Mouse (Mus musculus) ES-E14 (cell line): Measurements from ENCODE around the gene Ankrd9.

Experiments used
- HCFC1 ChIP-seq: IDR thresholded peaks from 2 replicates; pipeline ENCODE4 v1.6.1; 2012; ENCODE audit warnings: low read length, inconsistent platforms, borderline replicate concordance; ENCODE audit not compliant: insufficient read depth
- ZC3H11A ChIP-seq: IDR thresholded peaks from 2 replicates; pipeline ENCODE4 v1.6.1; 2012; ENCODE audit warnings: low read depth, mild to moderate bottlenecking, inconsistent platforms, low read length, borderline replicate concordance
- ZNF384 ChIP-seq: IDR thresholded peaks from 2 replicates; pipeline ENCODE4 v1.6.1; 2012; ENCODE audit warnings: low read depth, low read length, inconsistent platforms

DNA sequence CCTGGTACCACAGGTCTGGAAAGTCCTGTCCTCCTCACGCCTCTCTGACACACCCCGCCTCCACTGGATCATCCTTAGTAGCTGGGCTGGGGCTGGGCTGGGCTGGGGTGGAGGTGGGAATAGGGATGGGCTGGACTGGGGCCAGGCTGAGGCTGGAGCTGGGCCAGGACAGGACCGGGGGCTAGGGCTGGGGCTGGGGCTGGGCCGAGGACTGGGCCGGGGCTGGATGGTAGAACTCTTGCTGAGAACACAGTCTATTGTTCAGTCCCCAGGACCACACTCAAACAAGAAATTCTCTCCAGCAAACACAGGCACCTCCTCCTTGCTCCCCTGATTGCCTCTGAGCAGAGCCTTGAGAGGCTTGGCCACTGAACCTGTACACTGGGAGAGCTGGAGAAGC is 27.5 kb upstream of the Ankrd9 start:
- TF ChIP-seq HCFC1 (no peak), ZNF384 (no peak), ZC3H11A (no peak)
